Mouse (Mus musculus): ENCODE measurements at regions not wholly inside any gene's neighbourhood (a gene's known extent, or its start where the extent isn't known, plus 50 kb on each side); places are given as distances from the start of the nearest gene placed in this dataset.

GRCm38 (mm10) chr10:121150668-121151067 is 116.9 kb downstream of the Wif1 start:
- no peak for DNase-seq

- no peak for DNase-seq
These were observed 119.9 kb downstream of the Wif1 start for GRCm38 (mm10) chr10:121153625-121154024.

- DNase-seq = no peak
These were observed 126.7 kb downstream of the Wif1 start for GRCm38 (mm10) chr10:121160499-121160898.

- peak; percentile 54 for DNase-seq
These were observed 127.4 kb downstream of the Wif1 start for GRCm38 (mm10) chr10:121161201-121161600.

- no peak for DNase-seq
These were observed 140.3 kb downstream of the Wif1 start for GRCm38 (mm10) chr10:121174022-121174421.

DNA sequence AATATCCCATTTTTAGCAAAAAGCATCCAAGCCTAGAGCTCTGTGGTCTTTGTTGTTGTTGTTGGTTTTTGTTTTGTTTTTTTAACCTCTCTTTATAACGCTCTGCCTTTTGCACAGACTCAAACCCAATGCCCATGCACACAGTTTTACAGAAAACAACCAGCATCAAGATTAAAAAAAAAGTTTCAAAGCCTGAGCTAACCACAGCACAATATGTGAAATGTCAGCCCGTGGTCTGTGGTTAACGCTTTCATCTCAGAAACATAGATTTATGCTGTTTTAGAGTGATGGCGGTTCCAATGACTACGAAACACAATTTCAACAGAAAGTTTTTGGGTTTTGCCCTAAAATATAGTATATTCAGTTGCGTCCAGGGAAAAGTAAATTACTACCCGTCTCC is 155.4 kb downstream of the Wif1 start:
- DNase-seq = no peak

DNA sequence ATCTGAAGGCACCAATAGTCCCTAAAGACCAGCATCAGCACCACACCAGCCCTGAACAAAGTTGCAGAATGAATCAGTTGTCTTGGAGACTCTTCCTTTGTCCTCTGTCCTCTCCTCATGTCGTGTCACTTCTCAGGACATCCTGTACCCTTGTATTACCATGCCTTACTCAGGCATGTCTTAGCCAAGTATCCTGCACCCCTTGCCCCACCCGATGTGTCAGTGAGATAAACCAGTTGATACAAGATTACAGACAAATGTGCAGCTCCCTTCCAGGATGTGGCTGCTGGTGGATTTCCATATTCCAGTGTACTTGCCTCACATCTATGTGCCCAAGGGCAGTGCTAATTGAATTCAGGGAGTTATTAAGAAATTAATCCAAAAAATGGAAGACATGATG is 151.8 kb downstream of the Tbc1d30 start:
- no peak for DNase-seq

DNA sequence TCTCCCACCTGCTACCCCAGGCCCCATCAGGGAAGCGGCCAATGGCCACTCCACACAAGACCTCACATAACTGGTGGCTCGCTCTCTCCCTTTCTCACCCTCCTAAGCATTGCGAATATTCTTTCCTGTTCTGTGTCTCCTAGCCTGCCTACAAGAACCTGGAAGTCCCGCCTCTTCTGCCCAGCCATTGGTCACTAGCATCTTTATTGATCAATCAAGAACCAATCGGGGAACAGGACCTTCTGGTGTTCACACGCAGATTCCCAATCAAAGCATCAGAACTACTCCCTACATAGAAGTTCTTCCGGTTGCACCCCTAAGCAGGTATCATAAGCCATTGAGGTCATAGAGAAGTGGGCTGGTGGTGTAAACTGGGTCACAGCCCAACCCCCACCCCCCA is 148.5 kb downstream of the Tbc1d30 start:
- DNase-seq = no peak

- no peak for DNase-seq
These were observed 145.5 kb downstream of the Tbc1d30 start for GRCm38 (mm10) chr10:121205551-121205950.

DNA sequence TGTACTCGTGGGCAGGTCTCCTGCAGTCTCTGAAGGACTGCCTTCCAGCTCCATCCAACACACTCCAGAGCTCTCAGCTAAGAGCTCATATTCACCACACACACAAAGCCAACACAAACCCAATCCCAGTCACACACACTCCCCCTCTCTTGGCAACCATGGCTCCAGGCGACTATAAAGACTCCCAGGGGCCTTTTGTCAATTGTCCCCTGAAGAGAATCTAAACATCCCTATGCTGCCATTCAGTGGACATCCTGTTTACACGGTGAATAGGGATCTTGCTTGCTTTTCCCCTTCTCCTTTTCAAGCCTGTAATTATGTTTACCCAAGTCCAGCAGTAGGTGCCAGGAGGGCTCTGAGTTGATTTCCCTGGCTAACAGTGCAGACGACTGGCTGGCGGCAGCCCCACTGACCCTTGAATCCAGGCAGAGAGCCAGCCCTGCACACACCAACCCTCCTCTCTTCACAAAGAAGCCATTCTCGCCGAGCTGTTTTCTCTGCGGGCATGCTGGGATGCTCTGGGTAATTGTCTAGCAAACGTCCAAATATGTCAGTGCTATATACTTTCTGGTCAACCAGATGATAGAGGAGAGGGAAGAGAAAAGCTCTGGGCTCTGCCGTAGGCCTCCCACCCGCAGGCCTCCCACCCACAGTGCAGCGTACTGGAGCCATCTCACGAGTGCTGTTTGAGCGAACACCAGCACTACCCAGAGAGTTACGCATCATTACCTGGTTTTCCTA is 144.9 kb downstream of the Tbc1d30 start:
- peak; percentile 87 for DNase-seq

- no peak for DNase-seq
These were observed 144.4 kb downstream of the Tbc1d30 start for GRCm38 (mm10) chr10:121206743-121207039.

All from lung, postnatal 14 days (tissue).